Mouse (Mus musculus): Measurements from ENCODE around the gene Msln. TPM values are rescaled to one million over a fixed set of nuclear protein-coding genes. Genes with fewer than 3 reads are reported as not detected.

Msln gene
- total and polyA plus RNA-seq, 3 experiments = not detected

DNA sequence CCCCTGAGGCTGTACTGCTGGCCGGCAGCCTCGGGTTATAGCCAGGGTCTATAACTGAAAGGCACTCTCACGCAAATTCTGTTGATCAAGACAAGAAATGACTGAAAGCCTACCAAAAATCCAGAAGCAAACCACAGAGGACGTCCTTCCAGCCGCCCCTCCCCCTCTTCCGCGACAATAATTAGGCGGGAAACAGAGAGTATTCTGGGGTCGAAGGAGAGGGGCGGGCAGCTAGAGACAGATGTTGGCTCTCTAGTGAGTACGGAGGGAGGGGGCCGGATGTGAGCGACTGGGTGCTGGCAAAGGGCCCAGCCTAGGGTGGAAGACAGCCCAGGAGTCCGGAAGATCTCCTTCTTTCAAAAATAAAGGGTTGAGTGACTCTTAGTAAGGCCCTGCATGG is 38.4 kb upstream of the Msln start, which contains the start of gene Fam173a (continued):
- TF ChIP-seq MAZ (IDR thresholded peaks at IDR 0.05; ENCODE audit: low read depth, low read length) (peak; percentile 17; the same call in 1 of the 2 replicates), KAT2A (IDR thresholded peaks at IDR 0.05; ENCODE audit: insufficient replicate concordance, low read length) (no peak), ZKSCAN1 (IDR thresholded peaks at IDR 0.05; ENCODE audit: borderline replicate concordance, low read depth, low read length) (no peak), HCFC1 (IDR thresholded peaks at IDR 0.05; ENCODE audit: low read depth, low read length) (no peak), BHLHE40 (IDR thresholded peaks at IDR 0.05; ENCODE audit: low read depth, low read length) (no peak; the same call in 1 of the 2 replicates), USF2 (conservative IDR thresholded peaks at IDR 0.05; ENCODE audit: low read depth, low read length) (no peak), E2F4 (IDR thresholded peaks at IDR 0.05; ENCODE audit: insufficient replicate concordance, low read depth, low read length) (peak; percentile 82; the same call in 1 of the 2 replicates), ZC3H11A (IDR thresholded peaks at IDR 0.05; ENCODE audit: low read depth, low read length) (no peak), TBP (conservative IDR thresholded peaks at IDR 0.05; ENCODE audit: low read depth, low read length) (no peak), USF1 (IDR thresholded peaks at IDR 0.05; ENCODE audit: low read depth, low read length) (no peak), POLR2AphosphoS2 (IDR thresholded peaks at IDR 0.05; ENCODE audit: low read depth, low read length) (no peak), PAX5 (IDR thresholded peaks at IDR 0.05; ENCODE audit: low read length) (no peak), JUND (conservative IDR thresholded peaks at IDR 0.05; ENCODE audit: low read depth, low read length) (no peak), NRF1 (IDR thresholded peaks at IDR 0.05; ENCODE audit: low read depth, low read length) (no peak)

DNA sequence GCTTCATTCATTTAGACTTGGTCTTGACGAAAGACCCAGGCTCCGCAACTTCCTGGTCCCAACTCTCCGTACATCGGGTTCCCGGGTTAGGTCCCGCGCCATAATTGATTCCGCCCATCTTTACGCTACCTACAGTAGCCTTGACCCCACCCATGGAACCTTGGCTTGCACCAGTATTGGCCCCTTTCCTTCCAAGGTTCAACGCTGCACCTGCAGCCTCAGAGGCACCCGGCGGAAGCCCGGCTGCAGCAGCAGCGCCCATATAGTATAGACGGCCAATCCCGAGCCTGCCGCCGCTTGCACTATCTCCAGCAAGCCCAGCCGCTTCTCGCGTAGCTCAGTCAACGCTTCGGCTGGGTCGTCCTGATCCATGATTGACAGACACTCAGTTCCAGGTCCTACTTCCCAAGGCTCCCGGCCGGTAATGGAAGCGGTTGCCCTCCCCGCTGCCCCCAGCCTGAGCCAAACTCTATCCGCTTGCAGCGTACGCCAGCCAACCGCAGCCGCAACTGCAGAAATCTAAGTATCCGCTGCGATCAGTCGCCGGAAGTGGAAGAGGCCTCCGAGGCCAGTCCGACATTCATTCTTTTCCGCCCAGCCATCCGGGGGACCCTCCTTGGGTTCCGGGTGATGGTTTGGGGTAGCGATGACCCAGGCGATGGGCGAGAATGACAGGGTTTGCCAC is 37.8 kb upstream of the Msln start:
- in situ Hi-C loops (cut with MboI; ENCODE audit: low pct_ligation_motif_present, low pct_unique_long_range_greater_than_20kb, low sequenced_read_pairs) = loop anchor here (10.0 kb wide), 1 partner anchor 57 kb away; the partner anchor contains the start of gene Mslnl
- TF ChIP-seq JUN (IDR thresholded peaks at IDR 0.05; ENCODE audit: insufficient read depth, low read depth, low read length) (no peak), CHD2 (IDR thresholded peaks at IDR 0.05; ENCODE audit: low read length) (peak; percentile 81), CHD1 (IDR thresholded peaks at IDR 0.05; ENCODE audit: low read depth, low read length) (no peak), TCF12 (IDR thresholded peaks at IDR 0.05; ENCODE audit: low read depth, low read length) (peak; percentile 86), ELF1 (IDR thresholded peaks at IDR 0.05; ENCODE audit: low read depth, low read length) (peak; percentile 77), PAX5 (IDR thresholded peaks at IDR 0.05; ENCODE audit: low read length) (no peak), EP300 (IDR thresholded peaks at IDR 0.05; ENCODE audit: low read length) (no peak), POLR2AphosphoS2 (IDR thresholded peaks at IDR 0.05; ENCODE audit: low read depth, low read length) (0 out of 2 replicates have a peak, but pooled peaks have one; percentile 36), NELFE (IDR thresholded peaks at IDR 0.05; ENCODE audit: low read depth, low read length) (0 out of 2 replicates have a peak, but pooled peaks have one; percentile 76), ZKSCAN1 (IDR thresholded peaks at IDR 0.05; ENCODE audit: borderline replicate concordance, low read depth, low read length) (peak; percentile 20; the same call in 1 of the 2 replicates), MAZ (IDR thresholded peaks at IDR 0.05; ENCODE audit: low read depth, low read length) (peak; percentile 74; the same call in 1 of the 2 replicates), USF1 (IDR thresholded peaks at IDR 0.05; ENCODE audit: low read depth, low read length) (no peak), RAD21 (IDR thresholded peaks at IDR 0.05; ENCODE audit: low read depth, low read length) (no peak), ZNF384 (IDR thresholded peaks at IDR 0.05; ENCODE audit: low read depth, low read length) (no peak), JUND (conservative IDR thresholded peaks at IDR 0.05; ENCODE audit: low read depth, low read length) (no peak), MXI1 (IDR thresholded peaks at IDR 0.05; ENCODE audit: low read depth, low read length) (peak; percentile 83), ETS1 (conservative IDR thresholded peaks at IDR 0.05; ENCODE audit: low read depth, low read length) (no peak), E2F4 (IDR thresholded peaks at IDR 0.05; ENCODE audit: insufficient replicate concordance, low read depth, low read length) (no peak), NRF1 (IDR thresholded peaks at IDR 0.05; ENCODE audit: low read depth, low read length) (peak; percentile 46), HCFC1 (IDR thresholded peaks at IDR 0.05; ENCODE audit: low read depth, low read length) (peak; percentile 92), USF2 (conservative IDR thresholded peaks at IDR 0.05; ENCODE audit: low read depth, low read length) (no peak; the same call in 1 of the 2 replicates), CTCF (conservative IDR thresholded peaks at IDR 0.05 in 1 of 2, IDR thresholded peaks at IDR 0.05 in 1 of 2; ENCODE audit: low read depth in 2 of 2, low read length in 2 of 2) (no peak), TBP (conservative IDR thresholded peaks at IDR 0.05; ENCODE audit: low read depth, low read length) (peak; percentile 63; the same call in 1 of the 2 replicates), UBTF (IDR thresholded peaks at IDR 0.05; ENCODE audit: low read depth, low read length) (peak; percentile 23; the same call in 1 of the 2 replicates), MEF2A (IDR thresholded peaks at IDR 0.05; ENCODE audit: borderline replicate concordance, low read depth, low read length) (peak; percentile 60; the same call in 1 of the 2 replicates), IRF4 (IDR thresholded peaks at IDR 0.05; ENCODE audit: low read depth, low read length) (peak; percentile 79), ZMIZ1 (IDR thresholded peaks at IDR 0.05; ENCODE audit: low read depth, low read length) (peak; percentile 85), MAX (IDR thresholded peaks at IDR 0.05; ENCODE audit: low read length) (peak; percentile 55; the same call in 1 of the 2 replicates), GABPA (IDR thresholded peaks at IDR 0.05; ENCODE audit: insufficient replicate concordance, low read depth, low read length) (peak; percentile 24; the same call in 1 of the 2 replicates)

More for the DNA sequence above, 37.8 kb upstream of the Msln start:
- H3K9me3 ChIP-seq (replicated peaks; ENCODE audit: low read length) = no peaks in the 10 kb centered on the region
- peak overlapping the region; percentile 42 for H3K9ac ChIP-seq (ENCODE audit: insufficient read depth, low read depth)
- peak; percentile 84 for DNase-seq (ENCODE audit: extremely low read depth)
- H3K4me2 ChIP-seq (ENCODE audit: insufficient read depth, low read depth, poor library complexity, severe bottlenecking) = peak overlapping the region; percentile 71; the same call in 1 of the 2 replicates
- no peaks in the 10 kb centered on the region for H3K27me3 ChIP-seq (replicated peaks)
- peaks cover 17 to 44% of the 10 kb centered on the region in 2 experiments for H3K36me3 ChIP-seq (replicated peaks in 1 of 2; ENCODE audit: control insufficient read depth in 1 of 2, insufficient read depth in 1 of 2, low read length in 1 of 2)
- H3K27ac ChIP-seq (ENCODE audit: insufficient read depth, low read depth) = peak overlapping the region; percentile 67
- 0 out of 2 replicates have a peak, but pooled peaks cover 3% of the 10 kb centered on the region for H3K79me2 ChIP-seq (replicated peaks; ENCODE audit: control insufficient read depth, extremely low read depth, insufficient read depth, poor library complexity, severe bottlenecking)
- peak overlapping the region; percentile 67 to 83 (median 76) for H3K4me3 ChIP-seq (replicated peaks in 1 of 3; ENCODE audit: low read depth in 2 of 3, low read length in 2 of 3, poor library complexity in 1 of 3)
- H3K4me1 ChIP-seq (ENCODE audit: control insufficient read depth in 1 of 2, insufficient read depth in 2 of 2) = peaks cover 14 to 29% of the 10 kb centered on the region in 2 experiments
- dilution Hi-C loops (cut with MboI; ENCODE audit: extremely low pct_ligation_motif_present, extremely low pct_unique_long_range_greater_than_20kb, low sequenced_read_pairs) = no loop called here

Data from CH12.LX (cell line).